Mouse (Mus musculus) left cerebral cortex, adult 18-20 months (tissue): ENCODE measurements at regions not wholly inside any gene's neighbourhood (a gene's known extent, or its start where the extent isn't known, plus 50 kb on each side); places are given as distances from the start of the nearest gene placed in this dataset.

Experiments
- DNase-seq, 2 experiments: peaks; one replicate each; pipeline ENCODE4 v3.0.0; 2021 to 2022; ENCODE audit warnings: low spot score in 2 of 2, mixed read lengths in 1 of 2

DNA sequence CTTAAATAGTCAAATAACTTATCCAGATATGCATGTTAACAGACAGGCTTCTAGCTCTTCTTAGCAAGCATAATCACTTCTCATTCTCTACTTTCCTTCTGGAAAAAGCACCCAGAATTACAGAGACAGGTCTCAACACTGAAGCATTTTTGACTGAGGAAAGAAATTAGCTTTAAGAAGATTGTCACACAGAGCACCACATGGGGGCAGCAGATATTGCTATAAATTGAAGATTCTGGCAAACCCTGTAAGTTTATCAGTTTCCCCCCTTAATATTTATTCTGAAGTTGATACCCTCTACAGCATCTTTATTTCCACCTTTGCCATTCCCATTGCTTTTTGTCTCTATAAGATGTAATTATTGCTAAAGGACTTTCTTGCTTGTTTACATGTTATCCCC, 83.4 kb upstream of the Lrrc4c start:
- DNase-seq, result peak; percentile 8 to 33

DNA sequence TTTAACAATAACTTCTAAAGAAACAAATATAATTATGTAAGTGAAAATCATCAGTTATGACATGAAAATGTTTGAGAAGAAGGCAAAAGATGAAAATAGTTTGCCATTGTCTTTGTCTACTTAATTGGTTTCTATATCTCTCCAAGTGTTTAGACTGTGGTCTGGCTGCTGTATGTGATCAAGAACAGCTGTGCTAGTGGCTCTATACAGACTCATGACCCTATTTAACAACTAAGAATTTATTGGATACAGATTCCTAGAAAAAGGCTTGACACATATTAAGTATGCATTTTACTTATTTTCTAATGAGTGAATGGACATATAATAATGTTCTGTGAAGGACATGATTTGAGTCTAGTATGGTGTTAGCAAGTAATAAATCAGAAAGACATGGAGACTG, 78.7 kb upstream of the Lrrc4c start:
- no peak for DNase-seq

- no peak for DNase-seq
These were observed 77.4 kb upstream of the Lrrc4c start for GRCm38 (mm10) chr2:96240543-96241090.

DNA sequence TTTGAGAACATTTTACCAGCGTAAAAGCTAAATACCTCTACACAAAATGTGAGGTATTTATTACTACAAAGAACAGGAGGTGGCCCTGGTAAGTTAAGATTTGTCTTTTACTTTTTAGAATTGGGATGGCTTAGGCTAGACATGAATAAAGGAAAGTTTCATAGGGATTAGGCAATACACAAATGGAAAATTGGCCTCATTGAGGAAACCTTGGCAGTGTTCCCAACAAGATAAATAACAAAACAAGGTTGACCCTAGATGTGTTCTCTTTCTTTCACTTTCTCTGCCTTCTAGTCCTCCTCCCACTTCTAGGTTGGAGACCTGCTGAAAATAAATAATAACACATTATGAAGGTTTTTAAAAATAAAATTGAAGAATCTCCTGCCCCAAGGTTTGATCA, 64.3 kb upstream of the Lrrc4c start:
- DNase-seq, result no peak

DNA sequence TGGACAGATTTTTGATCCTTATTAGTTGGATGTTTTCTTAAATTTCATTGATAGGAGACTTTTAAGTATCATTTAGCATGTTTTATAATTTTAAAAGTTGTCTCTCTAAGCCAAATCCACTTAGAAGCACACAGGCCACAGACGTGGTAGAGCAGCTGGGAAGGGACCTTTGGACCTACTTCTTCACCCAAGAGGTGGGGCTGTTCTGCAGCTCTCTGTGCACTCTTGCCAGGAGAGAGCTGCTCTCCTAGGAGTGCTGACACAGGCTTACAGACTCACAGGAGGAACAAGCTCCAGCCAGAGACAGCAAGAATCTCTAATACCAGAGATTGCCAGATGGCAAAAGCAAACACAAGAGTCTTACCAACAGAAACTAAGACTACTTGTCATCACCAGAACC, 61.5 kb upstream of the Lrrc4c start:
- DNase-seq, result no peak
